Mouse (Mus musculus): ENCODE measurements around the gene Arhgap11a. TPM values are rescaled to one million over a fixed set of nuclear protein-coding genes. Genes with fewer than 3 reads are reported as not detected.

The Arhgap11a gene
- total RNA-seq (2021), result 10 to 100 TPM; 13.0 to 13.4 TPM

DNA sequence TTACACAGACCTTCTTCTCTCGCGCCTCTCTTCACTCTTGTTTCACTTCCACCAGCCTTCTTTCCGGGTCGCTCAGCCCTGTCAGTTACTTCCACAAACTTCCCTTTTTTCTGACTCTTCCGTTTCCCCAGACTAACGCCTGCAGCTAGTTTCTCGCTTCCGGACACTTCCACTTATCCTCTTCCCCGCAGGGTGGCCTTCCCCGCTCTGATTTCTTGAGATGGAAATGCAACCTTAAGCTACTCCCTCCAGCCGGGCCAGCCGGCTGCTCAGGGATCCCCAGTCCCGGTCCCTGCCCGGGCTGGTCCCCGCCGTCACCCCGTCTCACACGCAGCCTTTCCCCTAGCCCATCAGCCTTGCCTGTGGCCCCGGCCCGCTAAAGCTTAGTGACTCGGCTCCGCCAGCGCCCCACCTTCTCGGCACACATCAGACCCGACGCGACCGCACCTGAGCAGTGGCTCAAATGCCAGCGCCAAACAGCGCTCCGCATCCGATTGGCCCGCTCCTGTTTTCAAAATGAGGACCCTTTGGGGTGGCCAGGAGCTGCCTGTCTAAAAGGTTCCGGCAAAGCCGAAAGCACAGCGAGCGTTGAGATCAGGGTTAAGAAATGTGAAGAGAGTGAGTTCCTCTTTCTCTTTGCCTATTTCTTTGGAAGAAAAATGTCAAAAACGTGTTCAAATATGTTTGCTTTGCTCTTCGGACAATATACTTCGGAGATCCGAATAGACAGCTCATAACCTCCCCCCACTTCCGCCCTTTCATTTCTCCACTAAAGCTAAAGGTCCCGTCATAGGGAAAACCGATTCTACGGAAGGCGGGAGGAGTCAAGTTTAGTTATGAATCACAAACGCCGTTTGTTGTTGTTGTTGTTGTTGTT, at the start of gene Arhgap11a:
Arhgap11a (minus strand) TSS at position 417 of the 877 bp plus-strand sequence.
- peak; percentile 94 to 95 for DNase-seq
- intact Hi-C loops (cut with DNase I), result no loop called here

DNA sequence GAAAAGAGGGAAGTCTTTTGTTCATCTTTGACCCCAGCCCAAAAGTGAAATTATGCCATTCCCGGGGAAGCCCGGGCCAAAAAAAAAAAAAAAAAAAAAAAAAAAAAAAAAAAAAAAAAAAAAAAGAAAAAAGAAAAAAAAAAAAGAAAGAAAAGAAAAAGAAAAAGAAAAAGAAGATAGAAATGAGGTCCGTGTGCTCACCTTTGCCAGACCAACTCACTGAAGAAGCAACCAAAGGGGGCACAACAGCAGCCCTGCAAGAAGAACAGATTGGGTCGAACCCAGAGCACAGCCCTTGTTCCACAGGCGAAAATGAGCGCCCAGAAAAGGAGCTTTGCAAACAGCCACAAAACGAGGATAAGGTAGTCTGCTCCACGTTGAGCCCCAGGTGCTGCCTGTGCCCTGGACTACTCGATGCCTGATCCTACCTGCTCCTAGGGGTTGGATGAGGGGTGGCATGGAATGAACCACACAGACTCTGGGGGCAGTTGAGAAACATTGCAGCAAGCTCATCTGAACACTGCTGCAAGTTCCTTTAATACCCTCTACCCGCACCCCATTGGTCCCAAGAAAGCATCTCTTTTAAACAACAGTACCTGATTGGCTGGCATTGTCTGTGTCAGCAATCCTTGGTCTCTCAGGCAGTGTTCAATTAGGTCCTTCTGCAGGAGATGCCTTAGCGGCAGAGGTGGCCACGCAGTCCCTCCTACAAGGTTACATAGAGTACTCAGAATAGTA, 45.1 kb upstream of the Arhgap11a start:
- intact Hi-C loops (cut with DNase I), result no loop called here
- DNase-seq, result no peak

DNA sequence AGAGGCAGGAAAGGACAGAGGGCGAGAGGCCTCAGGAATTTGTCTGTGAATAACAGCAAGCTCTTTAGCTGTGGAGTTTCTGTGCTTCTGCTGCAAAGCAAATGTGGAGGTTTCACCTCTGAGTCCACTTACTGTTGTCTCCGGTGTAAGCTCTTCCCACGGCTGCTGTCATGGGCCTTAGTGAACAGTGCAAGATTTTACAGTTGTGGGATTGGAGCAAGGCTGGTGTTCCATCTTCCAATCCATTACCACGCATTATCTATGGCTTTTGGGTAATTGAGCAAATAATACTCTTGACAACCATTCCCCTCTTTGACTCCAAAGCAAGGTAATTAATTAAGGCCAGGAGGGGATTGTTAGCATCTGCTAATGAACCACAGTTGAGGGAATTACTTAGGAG, 38.7 kb upstream of the Arhgap11a start:
- intact Hi-C loops (cut with DNase I), result no loop called here
- DNase-seq, result no peak

DNA sequence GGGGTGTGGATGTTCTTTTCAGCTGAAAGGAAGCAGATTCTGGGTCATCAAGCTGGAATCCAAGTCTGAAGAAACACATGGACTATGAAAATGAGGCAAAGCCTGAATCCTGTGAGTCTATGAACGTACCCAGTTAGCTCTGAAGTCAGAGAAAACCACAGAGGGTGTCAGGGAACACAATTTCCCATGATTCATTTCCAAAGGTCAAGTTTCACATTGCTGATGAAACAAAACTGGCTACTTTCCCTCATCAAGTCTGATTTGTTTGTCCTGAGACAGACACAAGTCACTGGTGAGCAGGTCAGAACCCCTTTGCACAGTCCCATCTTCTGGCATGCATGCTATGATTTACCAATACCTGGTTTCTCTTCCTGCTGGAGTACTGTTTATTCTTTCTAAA, 37.6 kb upstream of the Arhgap11a start:
- intact Hi-C loops (cut with DNase I), result no loop called here

DNA sequence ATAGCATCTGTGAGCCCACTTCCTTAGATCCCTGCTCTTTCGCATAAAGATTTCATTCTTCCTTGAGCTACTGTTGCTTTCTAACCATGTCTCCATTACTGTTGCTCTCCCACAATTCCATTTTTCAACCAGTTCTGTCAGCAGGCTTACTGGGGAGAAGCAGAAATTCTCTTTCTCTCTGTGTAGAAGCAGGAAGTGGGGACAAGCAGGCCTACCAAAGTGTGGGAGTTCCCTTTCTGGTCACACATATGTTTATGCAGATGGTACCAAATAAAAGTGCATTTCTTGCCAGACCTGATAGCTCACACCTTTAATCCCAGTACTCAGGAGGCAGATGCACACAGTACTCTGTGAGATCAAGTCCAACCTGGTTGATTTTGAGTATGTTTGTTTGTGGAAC, 21.7 kb upstream of the Arhgap11a start:
- no peak for DNase-seq

More for the DNA sequence above, 37.6 kb upstream of the Arhgap11a start:
- DNase-seq, result no peak

DNA sequence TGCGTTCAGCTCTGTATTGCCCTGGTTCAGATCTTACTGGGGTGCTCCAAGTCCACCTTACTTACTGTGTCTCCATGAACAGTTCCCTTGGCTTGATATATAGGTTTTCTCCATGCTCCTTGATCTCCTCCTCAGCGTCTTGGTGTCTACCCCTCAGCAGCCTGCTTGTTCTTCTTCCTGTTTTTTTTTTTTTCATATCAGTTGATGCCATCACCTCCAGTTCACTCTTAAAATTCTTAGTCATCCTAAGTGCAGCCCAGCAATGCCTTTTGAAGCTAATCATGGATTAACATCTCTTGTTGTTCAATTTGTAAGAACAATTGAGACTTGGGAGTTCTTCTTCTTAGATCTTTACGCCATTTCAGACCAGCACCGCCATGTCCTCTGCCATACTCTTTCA, 19.9 kb upstream of the Arhgap11a start:
- DNase-seq, result no peak
- intact Hi-C loops (cut with DNase I), result loop anchor here (5.0 to 10.0 kb wide), 2 partner anchors 174 to 306 kb away; no protein-coding TSS in a partner anchor

More for the DNA sequence above, 21.7 kb upstream of the Arhgap11a start:
- intact Hi-C loops (cut with DNase I), result no loop called here

DNA sequence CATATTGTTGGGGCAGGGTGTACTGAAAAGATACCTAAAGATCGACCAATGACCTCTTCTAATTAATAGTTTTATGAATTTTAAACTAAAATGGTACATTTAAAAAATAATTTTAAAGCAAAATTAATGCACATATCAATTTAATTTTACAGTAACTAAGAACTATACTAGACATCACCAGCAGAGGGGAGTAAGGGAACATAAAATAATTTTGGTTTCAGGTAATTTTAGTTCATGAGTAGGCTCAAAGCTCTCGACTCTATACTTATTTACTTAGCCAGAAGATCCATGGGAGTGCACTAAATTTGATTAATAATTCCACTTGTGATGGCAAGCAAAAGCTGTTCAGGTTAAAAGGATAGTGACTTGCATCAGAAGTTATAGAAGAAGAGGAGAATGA, 17.7 kb upstream of the Arhgap11a start:
- peak in 1 of 2 experiments; percentile 27 for DNase-seq
- intact Hi-C loops (cut with DNase I), result loop anchor here (1.0 to 10.0 kb wide), 4 partner anchors 86 to 309 kb away; no protein-coding TSS in a partner anchor

DNA sequence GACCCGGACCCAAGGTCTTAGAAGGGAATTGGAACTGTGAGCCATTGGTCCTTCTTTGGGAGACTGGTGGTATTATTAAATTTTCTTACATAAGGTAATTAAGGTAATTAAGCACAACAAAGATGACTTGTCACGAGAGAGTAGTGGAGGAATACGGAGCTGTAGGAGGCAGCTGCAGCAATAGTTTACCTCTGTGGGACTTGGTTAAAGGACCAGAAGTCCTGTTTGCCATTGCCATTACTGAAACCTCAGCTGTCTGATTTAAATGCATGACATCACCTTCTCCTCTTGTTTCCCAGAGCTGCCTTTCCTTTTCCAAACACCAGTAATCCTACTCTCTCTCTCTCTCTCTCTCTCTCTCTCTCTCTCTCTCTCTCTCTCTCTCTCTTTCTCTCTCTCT, 680 bp upstream of the Arhgap11a start:
- intact Hi-C loops (cut with DNase I), result no loop called here
- DNase-seq, result no peak

DNA sequence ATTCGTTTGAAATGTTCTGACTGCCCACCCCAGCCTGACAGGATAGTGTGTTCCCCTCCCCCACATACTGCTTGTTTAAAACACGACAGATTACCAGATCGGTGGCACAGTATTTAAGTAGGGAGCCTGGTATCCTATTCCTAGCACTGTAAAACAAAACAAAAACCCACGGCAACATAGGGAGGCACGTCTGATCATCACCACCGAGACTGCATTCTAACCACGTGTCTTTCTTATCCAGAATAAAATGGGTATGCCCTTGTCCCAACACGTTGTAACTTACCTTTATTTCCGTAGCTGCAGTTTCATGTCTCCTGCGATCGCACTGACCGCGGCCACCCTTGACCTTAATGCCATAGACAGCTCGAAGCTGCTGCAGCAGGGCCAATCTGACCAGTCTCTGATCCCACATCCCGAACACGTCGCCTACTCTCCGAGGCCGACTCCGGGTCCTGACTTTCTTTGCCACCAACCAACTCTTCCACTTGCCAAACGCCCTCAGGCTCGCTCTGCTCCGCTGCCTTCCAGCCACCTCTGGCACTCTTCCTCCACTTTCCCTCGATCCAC, 700 bp downstream of the Arhgap11a start:
- intact Hi-C loops (cut with DNase I), result no loop called here
- DNase-seq, result no peak

DNA sequence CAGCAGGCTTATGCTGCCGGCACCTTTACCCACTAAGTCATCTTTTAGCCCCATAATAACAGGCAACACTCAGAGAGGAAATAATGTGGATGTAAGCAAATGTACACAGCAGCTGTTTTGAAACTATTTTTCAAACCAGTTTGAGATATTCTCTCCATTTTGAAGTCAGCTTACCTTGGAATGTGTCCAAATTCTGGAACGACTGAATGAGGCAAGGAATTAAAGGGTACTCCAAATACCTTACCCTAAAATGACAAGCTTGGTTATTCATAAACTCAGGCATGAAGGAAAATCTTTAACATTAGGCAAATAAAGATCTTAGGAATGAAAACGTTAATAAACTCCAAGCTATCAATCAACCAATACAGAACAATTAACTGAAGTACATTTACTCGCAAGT, 3.4 kb downstream of the Arhgap11a start:
- intact Hi-C loops (cut with DNase I), result no loop called here
- no peak for DNase-seq

DNA sequence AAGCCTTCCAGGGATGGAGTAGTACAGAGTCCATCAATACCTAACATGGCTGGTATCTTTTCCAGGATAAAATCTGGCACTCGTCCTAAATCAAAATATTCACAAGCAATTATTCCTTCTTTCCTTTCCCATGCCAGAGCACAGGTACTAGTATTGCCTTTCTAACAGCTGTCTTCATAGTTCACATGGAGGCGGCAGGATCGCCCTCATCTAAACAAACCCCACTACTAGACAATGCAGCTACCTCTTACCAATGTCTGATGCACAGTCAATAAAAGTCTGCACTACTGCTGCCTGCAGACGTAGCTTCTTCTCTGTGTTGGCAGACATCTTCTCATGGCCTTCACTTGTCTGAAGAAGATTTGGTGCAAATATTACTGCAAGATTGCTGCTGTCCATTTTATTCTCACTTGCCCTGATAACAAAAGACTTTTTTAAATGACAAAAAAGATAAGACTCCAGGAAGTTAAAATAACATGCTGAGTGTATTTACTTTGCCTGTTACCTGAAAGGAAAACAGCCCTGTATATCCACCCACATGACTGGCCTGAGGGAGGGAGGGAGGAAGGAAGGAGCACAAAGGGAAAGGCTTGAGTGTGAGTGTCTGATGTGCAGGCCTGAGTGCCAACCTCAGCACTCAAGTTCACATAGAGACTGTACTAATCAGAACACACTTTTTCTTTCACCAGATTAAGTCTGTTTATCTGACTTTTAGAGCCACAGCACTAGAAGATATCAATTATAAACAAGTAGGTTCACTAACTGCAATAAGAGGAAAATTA, 6.6 kb downstream of the Arhgap11a start:
- DNase-seq, result no peak
- intact Hi-C loops (cut with DNase I), result no loop called here

DNA sequence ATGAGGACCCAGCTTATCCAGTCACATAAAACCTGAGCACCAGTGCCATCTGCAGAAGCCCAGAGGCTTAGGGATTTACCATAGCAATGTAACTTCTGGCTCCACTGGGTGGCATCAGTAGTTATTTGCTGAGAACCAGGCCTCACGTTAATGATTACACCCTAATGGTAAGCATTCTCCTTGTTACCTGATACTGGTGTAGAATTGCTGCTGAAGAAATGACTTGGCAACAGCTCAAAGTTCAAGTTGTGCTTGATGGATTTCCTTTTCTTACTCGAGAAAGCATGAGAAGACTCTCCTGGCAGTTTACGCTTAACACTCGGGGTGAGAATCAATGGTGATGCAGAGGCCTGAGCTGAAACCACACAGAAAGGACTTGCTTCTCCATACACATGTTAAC, 9.0 kb downstream of the Arhgap11a start:
- intact Hi-C loops (cut with DNase I), result no loop called here
- no peak for DNase-seq

DNA sequence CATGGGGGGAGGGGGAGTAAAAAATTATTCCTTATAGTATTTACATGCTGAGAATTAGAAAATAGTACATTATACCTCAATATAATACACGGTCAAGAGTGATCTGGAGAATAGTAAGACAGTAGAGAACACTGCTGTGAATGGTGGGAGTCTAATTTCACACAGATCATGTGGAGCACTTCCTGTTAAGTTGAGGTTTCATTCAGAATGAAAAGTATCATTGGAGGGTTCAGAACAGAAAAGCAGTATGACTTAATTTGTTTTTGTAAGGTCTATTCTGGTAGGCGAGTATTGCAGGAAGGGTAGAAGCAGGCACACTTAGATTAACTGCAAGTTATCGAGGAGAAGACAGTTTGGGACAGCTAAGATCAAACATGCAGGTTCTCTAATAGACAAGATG, 13.2 kb downstream of the Arhgap11a start:
- DNase-seq, result no peak
- intact Hi-C loops (cut with DNase I), result no loop called here

DNA sequence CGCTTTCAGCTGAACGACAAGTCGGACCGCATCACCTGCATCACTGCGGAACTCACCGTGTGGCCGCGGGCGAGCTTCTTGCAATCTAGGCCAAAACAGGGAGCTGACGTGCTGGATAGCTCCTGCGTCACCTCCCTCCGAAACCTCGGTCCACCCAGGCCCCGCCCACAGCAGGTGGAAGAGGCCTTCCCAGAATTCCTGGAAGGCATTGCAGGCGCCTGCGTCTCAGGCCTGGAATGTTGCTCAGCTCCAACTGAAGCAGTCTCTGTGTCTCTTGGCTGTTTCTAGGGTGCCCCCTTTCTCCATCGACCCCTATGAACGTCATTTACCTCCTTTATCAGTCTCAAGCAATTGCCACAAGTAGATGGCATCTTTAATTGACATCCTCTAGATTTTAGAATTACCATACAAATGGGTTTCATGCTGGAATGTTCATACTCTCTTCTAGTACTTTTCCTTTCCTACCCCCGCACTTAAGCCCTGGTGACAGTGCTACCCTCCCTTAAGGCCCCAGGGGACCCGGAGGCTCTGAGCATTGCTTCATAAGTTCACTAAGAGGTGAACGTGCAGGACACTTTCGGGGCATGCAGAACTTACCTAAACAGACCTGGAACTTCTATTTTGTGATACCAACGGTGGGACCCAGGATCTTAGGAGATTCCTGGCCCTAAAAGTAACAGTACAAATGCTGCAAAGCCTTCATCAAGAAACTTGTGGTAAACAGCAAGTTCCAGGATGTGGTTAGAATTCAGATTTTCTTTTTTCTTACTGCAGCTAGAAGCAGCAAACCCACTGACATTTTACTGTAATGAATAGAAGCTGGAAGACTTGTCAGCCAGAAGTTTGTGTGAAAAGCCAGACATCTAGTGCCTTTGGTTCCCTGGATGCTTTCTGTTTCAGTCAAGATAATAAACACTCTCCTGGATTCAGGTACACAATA, 19.2 kb downstream of the Arhgap11a start, which contains the start of gene Scg5:
Scg5 (minus strand) TSS at position 179 of the 940 bp plus-strand sequence.
- peak; percentile 40 to 55 for DNase-seq
- intact Hi-C loops (cut with DNase I), result loop anchor here (10.0 kb wide), 1 partner anchor 434 kb away; no protein-coding TSS in a partner anchor

DNA sequence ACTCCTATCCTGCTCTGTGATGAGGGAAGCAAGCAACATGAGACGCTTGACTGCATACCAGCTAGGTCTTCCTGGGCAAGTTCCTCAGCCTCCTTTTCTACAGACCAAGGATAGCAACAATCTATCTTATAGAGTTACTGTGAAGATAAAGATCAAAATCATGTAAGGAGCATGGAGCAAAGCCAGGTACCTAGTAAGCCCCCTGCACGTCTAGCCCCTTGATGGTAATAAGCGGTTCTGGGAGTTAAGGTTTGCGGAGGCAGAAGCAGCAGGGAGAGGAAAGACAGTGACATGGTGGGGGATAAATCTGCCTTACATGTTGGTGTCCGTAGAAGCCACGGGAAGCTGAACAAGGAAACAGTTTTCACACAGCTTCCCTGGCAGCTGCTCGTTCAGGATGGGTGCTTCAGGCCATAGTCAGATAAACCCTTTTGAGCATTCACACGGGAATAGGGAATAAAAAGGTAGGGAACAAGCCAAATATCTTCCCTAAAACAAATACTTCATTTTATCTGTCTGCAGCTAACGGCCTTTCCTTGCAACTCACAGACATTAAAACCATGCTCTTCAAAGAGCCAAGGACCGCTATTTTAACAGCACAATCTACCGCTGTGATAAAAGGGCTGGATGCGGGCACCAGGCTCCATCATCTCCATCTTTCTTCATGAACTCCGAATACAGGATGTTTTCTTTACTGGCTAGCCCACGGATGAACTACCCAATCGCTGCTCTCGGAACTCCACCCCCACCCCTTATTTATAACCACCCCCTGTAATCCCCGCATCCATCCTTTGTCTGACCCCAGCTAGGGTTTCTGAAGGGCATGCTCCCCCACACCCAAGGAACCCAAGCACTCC, 20.1 kb downstream of the Arhgap11a start:
- intact Hi-C loops (cut with DNase I), result loop anchor here (10.0 kb wide), 1 partner anchor 434 kb away; no protein-coding TSS in a partner anchor
- DNase-seq, result no peak

DNA sequence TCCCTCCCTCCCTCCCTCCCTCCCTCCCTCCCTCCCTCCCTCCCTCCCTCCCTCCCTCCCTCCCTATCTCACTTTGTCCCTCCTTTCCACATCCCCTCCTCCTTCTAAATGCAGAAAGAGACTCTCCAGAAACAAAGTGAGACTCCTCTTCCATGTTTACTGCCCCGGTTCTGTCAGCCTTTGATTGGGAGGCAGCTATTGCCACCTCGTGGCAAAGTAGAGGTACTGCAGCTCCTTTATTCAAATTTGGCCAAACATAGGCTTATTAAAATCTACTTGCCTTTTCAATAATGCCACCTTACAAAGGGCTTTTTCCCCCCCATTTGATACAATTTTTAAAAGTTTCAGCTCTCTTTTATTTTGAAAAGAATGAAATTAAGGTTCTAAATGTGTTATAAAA, 24.6 kb downstream of the Arhgap11a start:
- peak; percentile 41 to 58 for DNase-seq
- intact Hi-C loops (cut with DNase I), result loop anchor here (5.0 to 10.0 kb wide), 3 partner anchors 287 to 429 kb away; no protein-coding TSS in a partner anchor

DNA sequence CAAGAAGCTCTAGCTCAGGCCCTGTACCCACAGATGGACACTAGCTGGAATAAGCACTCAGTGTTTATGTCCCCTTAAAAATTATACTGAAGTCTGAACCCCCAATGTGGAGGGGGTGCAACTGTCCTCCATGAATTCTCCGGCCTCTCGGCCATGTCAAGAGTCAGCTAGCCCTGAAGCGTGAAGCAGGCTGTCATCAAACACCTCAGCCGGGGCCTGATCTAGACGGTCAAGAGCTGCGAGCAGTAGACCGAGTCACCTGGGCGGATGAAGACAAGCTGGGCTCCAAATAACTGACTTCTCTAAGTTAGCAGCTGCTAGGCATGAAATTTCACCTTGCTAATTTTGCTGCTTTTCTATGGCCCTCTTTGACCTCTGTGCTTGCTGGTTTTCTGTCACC, 26.1 kb downstream of the Arhgap11a start:
- no peak for DNase-seq
- intact Hi-C loops (cut with DNase I), result loop anchor here (5.0 to 10.0 kb wide), 3 partner anchors 285 to 428 kb away; no protein-coding TSS in a partner anchor

DNA sequence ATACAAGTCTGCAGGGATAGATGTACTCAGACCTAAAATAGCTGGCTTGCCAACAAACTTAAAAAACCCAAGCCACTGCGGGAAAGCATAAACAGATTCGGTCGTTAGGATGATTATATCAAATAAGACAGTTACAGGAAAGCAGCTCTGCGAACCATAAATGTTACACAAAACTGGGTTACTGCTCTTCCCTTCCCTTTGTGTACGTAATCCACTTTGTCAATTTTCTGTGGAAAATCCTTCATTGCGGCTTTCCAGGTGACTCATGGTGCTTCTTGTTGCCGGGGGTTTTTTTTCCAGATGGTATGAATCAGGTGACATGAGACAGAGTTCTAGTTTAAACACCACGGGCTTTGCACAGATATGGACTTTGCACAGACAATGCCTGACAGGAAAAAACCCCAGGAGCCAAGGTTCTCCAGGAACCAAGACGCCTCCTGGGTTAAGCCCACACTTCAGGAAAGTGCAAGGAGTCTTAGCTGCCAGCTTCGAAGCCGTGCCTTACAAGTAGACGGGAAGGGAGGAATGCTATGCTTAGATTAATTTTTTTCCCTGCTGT, 27.2 kb downstream of the Arhgap11a start:
- no peak for DNase-seq
- intact Hi-C loops (cut with DNase I), result loop anchor here (5.0 to 10.0 kb wide), 3 partner anchors 284 to 426 kb away; no protein-coding TSS in a partner anchor
